Mouse (Mus musculus) E14TG2a.4 (cell line): ENCODE measurements around the gene Umad1.
"Not testable (repeated sequence)": the region's sequence is repeated elsewhere in the genome, so short reads cannot be mapped to it uniquely, and the experiment has no call there.

Experiments
- H3K27me3 ChIP-seq: 2 replicates; pipeline ENCODE4 v1.6.1; 2014; ENCODE audit warnings: low read length, control low read depth; ENCODE audit not compliant: insufficient read depth
- H3K36me3 ChIP-seq: 2 replicates; pipeline ENCODE4 v1.6.1; 2014; ENCODE audit warnings: low read length, control low read depth; ENCODE audit not compliant: insufficient read depth
- H3K4me1 ChIP-seq: replicated peaks from 2 replicates; pipeline ENCODE4 v1.6.1; 2014; ENCODE audit warnings: low read depth, low read length, control low read depth
- H3K4me3 ChIP-seq: replicated peaks from 2 replicates; pipeline ENCODE4 v1.5.1; 2014; ENCODE audit warnings: mild to moderate bottlenecking, low read length
- H3K9me3 ChIP-seq: 2 replicates; pipeline ENCODE4 v1.6.1; 2014; ENCODE audit warnings: low read length, control low read depth
- CTCF ChIP-seq: conservative IDR thresholded peaks from 2 replicates; pipeline ENCODE4 v1.5.1; 2014; ENCODE audit warnings: low read length
- NANOG ChIP-seq: IDR thresholded peaks from 2 replicates; pipeline ENCODE4 v1.6.1; 2014; ENCODE audit warnings: borderline replicate concordance, low read length, mixed read lengths
- POU5F1 ChIP-seq: IDR thresholded peaks from 2 replicates; pipeline ENCODE4 v1.6.1; 2014; ENCODE audit warnings: low read length, borderline replicate concordance

The Umad1 gene

GRCm38 (mm10) chr6:8299066-8299863, 40.2 kb downstream of the Umad1 start:
- H3K9me3 ChIP-seq: peaks cover 13% of the 10 kb centered on the region
- TF ChIP-seq CTCF (no peak), NANOG (no peak), POU5F1 (no peak)
- no peak overlapping the region for H3K4me3 ChIP-seq
- no peaks in the 10 kb centered on the region for H3K27me3 ChIP-seq
- no peaks in the 10 kb centered on the region for H3K36me3 ChIP-seq
- H3K4me1 ChIP-seq: no peaks in the 10 kb centered on the region

- H3K36me3 ChIP-seq: no peaks in the 10 kb centered on the region
- peaks cover 4% of the 10 kb centered on the region; the same call in 1 of the 2 replicates for H3K9me3 ChIP-seq
- H3K4me1 ChIP-seq: no peaks in the 10 kb centered on the region
- H3K4me3 ChIP-seq: no peak overlapping the region
- H3K27me3 ChIP-seq: no peaks in the 10 kb centered on the region
- TF ChIP-seq NANOG: no peak
- TF ChIP-seq CTCF: no peak
- no peak for TF ChIP-seq POU5F1
Measured at GRCm38 (mm10) chr6:8307878-8308775, 49.0 kb downstream of the Umad1 start.

- no peaks in the 10 kb centered on the region for H3K36me3 ChIP-seq
- no peak overlapping the region for H3K4me3 ChIP-seq
- no peak for TF ChIP-seq NANOG
- TF ChIP-seq CTCF: no peak
- no peak for TF ChIP-seq POU5F1
- H3K9me3 ChIP-seq: no peaks in the 10 kb centered on the region
- H3K4me1 ChIP-seq: no peaks in the 10 kb centered on the region
- no peaks in the 10 kb centered on the region for H3K27me3 ChIP-seq
Measured at GRCm38 (mm10) chr6:8312554-8312953, 53.5 kb downstream of the Umad1 start.

- no peaks in the 10 kb centered on the region for H3K9me3 ChIP-seq
- no peaks in the 10 kb centered on the region for H3K36me3 ChIP-seq
- H3K4me1 ChIP-seq: no peaks in the 10 kb centered on the region
- TF ChIP-seq NANOG (no peak), POU5F1 (no peak), CTCF (no peak)
- H3K4me3 ChIP-seq: no peak overlapping the region
- H3K27me3 ChIP-seq: no peaks in the 10 kb centered on the region
Measured at GRCm38 (mm10) chr6:8316201-8316600, 57.1 kb downstream of the Umad1 start.

- TF ChIP-seq NANOG: no peak
- TF ChIP-seq CTCF: no peak
- TF ChIP-seq POU5F1: no peak
- Histone ChIP-seq H3K4me1 (no peaks in the 10 kb centered on the region), H3K27me3 (no peaks in the 10 kb centered on the region), H3K9me3 (no peaks in the 10 kb centered on the region), H3K4me3 (no peak overlapping the region), H3K36me3 (no peaks in the 10 kb centered on the region)
Measured at GRCm38 (mm10) chr6:8319591-8319990, 60.5 kb downstream of the Umad1 start.

GRCm38 (mm10) chr6:8331496-8331895, 72.4 kb downstream of the Umad1 start:
- not testable (repeated sequence) for H3K36me3 ChIP-seq, H3K4me3 ChIP-seq, H3K4me1 ChIP-seq, H3K27me3 ChIP-seq
- H3K9me3 ChIP-seq: peaks cover 15% of the 10 kb centered on the region

- TF ChIP-seq POU5F1 (no peak), CTCF (no peak)
- Histone ChIP-seq H3K4me1 (no peaks in the 10 kb centered on the region), H3K4me3 (no peak overlapping the region), H3K36me3 (no peaks in the 10 kb centered on the region), H3K27me3 (no peaks in the 10 kb centered on the region), H3K9me3 (peaks cover 15% of the 10 kb centered on the region)
Measured at GRCm38 (mm10) chr6:8333380-8333779, 74.3 kb downstream of the Umad1 start.

- no peaks in the 10 kb centered on the region for H3K36me3 ChIP-seq
- no peaks in the 10 kb centered on the region for H3K4me1 ChIP-seq
- no peak for TF ChIP-seq NANOG
- no peak for TF ChIP-seq CTCF
- TF ChIP-seq POU5F1: no peak
- 0 out of 2 replicates have a peak, but pooled peaks cover under 1% of the 10 kb centered on the region for H3K9me3 ChIP-seq
- no peaks in the 10 kb centered on the region for H3K27me3 ChIP-seq
- H3K4me3 ChIP-seq: no peak overlapping the region
Measured at GRCm38 (mm10) chr6:8336487-8337390, 77.7 kb downstream of the Umad1 start.
